Mouse (Mus musculus): ENCODE results near the gene Ly75. TPM values are rescaled to one million over a fixed set of nuclear protein-coding genes. Genes with fewer than 3 reads are reported as not detected.

Gene Ly75
- total and polyA plus RNA-seq, 3 experiments = 1.1 to 2.2 TPM; not detected in 1

GRCm38 (mm10) chr2:60414334-60414733 lies 31.2 kb upstream of the Ly75 start:
- Histone ChIP-seq H3K27ac (ENCODE audit: control insufficient read depth, low read depth, low read length) (no peak overlapping the region), H3K27me3 (ENCODE audit: control insufficient read depth in 1 of 2, insufficient read depth in 2 of 2, low read length in 2 of 2) (no peaks in the 10 kb centered on the region), H3K4me3 (ENCODE audit: control insufficient read depth in 1 of 2, insufficient read depth in 1 of 2, low read depth in 2 of 2, low read length in 2 of 2) (no peak overlapping the region), H3K4me1 (ENCODE audit: control insufficient read depth in 1 of 2, insufficient read depth in 2 of 2, low read length in 2 of 2) (no peaks in the 10 kb centered on the region), H3K9ac (ENCODE audit: control insufficient read depth, low read depth, low read length, poor library complexity, severe bottlenecking) (no peak overlapping the region), H3K79me2 (ENCODE audit: control insufficient read depth, insufficient read depth, low read length, poor library complexity) (no peaks in the 10 kb centered on the region), H3K36me3 (ENCODE audit: control insufficient read depth in 1 of 2, insufficient read depth in 2 of 2, low read length in 2 of 2) (no peaks in the 10 kb centered on the region), H3K9me3 (replicated peaks; ENCODE audit: insufficient read depth, low read length) (no peaks in the 10 kb centered on the region)
- DNase-seq (ENCODE audit: low read depth, low spot score) = no peak
- no peak for TF ChIP-seq ZNF384 (IDR thresholded peaks at IDR 0.05; ENCODE audit: low read depth, low read length)
- no peak for TF ChIP-seq ZC3H11A (IDR thresholded peaks at IDR 0.05; ENCODE audit: low read depth, low read length)
- no peak for TF ChIP-seq USF2 (IDR thresholded peaks at IDR 0.05; ENCODE audit: borderline replicate concordance in 1 of 2, insufficient read depth in 1 of 2, low read depth in 1 of 2, low read length in 2 of 2)
- TF ChIP-seq POLR2A (IDR thresholded peaks at IDR 0.05; ENCODE audit: control insufficient read depth in 1 of 2, insufficient read depth in 1 of 2, low read depth in 1 of 2, low read length in 2 of 2, poor library complexity in 1 of 2) = no peak
- no peak for TF ChIP-seq SIN3A (IDR thresholded peaks at IDR 0.05; ENCODE audit: low read length)
- no peak for TF ChIP-seq MYB (IDR thresholded peaks at IDR 0.05; ENCODE audit: low read depth, low read length)
- TF ChIP-seq MXI1 (IDR thresholded peaks at IDR 0.05; ENCODE audit: low read depth, low read length) = no peak
- no peak for TF ChIP-seq RAD21 (IDR thresholded peaks at IDR 0.05; ENCODE audit: low read depth, low read length)

GRCm38 (mm10) chr2:60413006-60413650 lies 30.0 kb upstream of the Ly75 start:
- no peaks in the 10 kb centered on the region for H3K9me3 ChIP-seq (replicated peaks; ENCODE audit: insufficient read depth, low read length)
- TF ChIP-seq MEF2A (IDR thresholded peaks at IDR 0.05; ENCODE audit: extremely low read depth, insufficient replicate concordance, low read depth, low read length, poor library complexity, severe bottlenecking) (no peak), NRF1 (IDR thresholded peaks at IDR 0.05; ENCODE audit: insufficient read depth, low read depth, low read length, poor library complexity, severe bottlenecking) (no peak), ZMIZ1 (IDR thresholded peaks at IDR 0.05; ENCODE audit: low read depth, low read length) (no peak), GATA1 (IDR thresholded peaks at IDR 0.05; ENCODE audit: low read depth, low read length) (no peak), MAFK (IDR thresholded peaks at IDR 0.05; ENCODE audit: borderline replicate concordance, low read depth, low read length) (no peak), MYC (IDR thresholded peaks at IDR 0.05; ENCODE audit: low read depth, low read length) (no peak)
- H3K27me3 ChIP-seq (ENCODE audit: control insufficient read depth in 1 of 2, insufficient read depth in 2 of 2, low read length in 2 of 2) = no peaks in the 10 kb centered on the region
- H3K79me2 ChIP-seq (ENCODE audit: control insufficient read depth, insufficient read depth, low read length, poor library complexity) = no peaks in the 10 kb centered on the region
- no peak overlapping the region for H3K9ac ChIP-seq (ENCODE audit: control insufficient read depth, low read depth, low read length, poor library complexity, severe bottlenecking)
- DNase-seq (ENCODE audit: low read depth, low spot score) = no peak
- H3K4me3 ChIP-seq (ENCODE audit: control insufficient read depth in 1 of 2, insufficient read depth in 1 of 2, low read depth in 2 of 2, low read length in 2 of 2) = no peak overlapping the region
- H3K27ac ChIP-seq (ENCODE audit: control insufficient read depth, low read depth, low read length) = no peak overlapping the region
- no peaks in the 10 kb centered on the region for H3K4me1 ChIP-seq (ENCODE audit: control insufficient read depth in 1 of 2, insufficient read depth in 2 of 2, low read length in 2 of 2)
- H3K36me3 ChIP-seq (ENCODE audit: control insufficient read depth in 1 of 2, insufficient read depth in 2 of 2, low read length in 2 of 2) = no peaks in the 10 kb centered on the region

Measured in MEL (cell line).